Mouse (Mus musculus) bone marrow, adult 2 months (tissue): Measurements from ENCODE around the gene Meox2.

Experiments used
- CTCF ChIP-seq: fragments of 200-500 bp; IDR thresholded peaks from 2 replicates; pipeline ENCODE4 v1.5.1; 2011; ENCODE audit warnings: low read length, control low read depth; ENCODE audit not compliant: control insufficient read depth, insufficient read depth
- POLR2A ChIP-seq: fragments of 200-500 bp; IDR thresholded peaks from 2 replicates; pipeline ENCODE4 v1.6.1; 2011; ENCODE audit warnings: low read depth, mild to moderate bottlenecking, control low read depth, low read length, borderline replicate concordance; ENCODE audit not compliant: control insufficient read depth

DNA sequence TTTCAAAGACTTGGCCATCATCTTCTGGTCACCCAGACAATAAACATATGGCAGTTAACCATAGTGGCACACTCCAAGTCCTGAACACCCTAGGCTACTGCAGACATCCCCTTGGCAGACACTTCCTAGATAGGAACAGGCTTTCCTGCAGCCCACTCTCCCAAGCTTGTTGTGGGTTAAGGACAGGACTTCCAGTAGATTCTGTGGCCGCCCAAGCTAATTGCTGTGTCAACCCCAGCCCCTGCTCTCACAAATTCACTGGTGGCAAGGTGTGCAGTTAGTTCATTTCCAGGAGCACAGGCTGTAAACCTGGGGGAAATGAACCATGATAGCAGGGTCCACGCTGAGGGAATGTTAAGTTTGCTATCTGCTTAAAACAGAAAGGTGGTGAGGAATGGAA is 1.2 kb upstream of the Meox2 start:
- TF ChIP-seq CTCF = no peak
- no peak for TF ChIP-seq POLR2A
